ENCODE assay signal across 8 mouse cellular contexts in genomic region chr2:27027618-27028436, GRCm38 (mm10). TPM values are rescaled to one million over a fixed set of nuclear protein-coding genes. Genes with fewer than 3 reads are reported as not detected.
DNase-seq lines count a peak whose midpoint lies in the region; ATAC-seq and TF ChIP-seq lines count a peak whose summit lies in the region.

TSS of gene Slc2a6 (minus strand) at chr2:27027998.

- TF ChIP-seq CTCF in G1E (IDR thresholded peaks at IDR 0.05; ENCODE audit: low read depth, low read length): no peak
- TF ChIP-seq CTCF in cerebellum, adult 2 months (IDR thresholded peaks at IDR 0.05; ENCODE audit: borderline replicate concordance, insufficient read depth, low read depth, low read length): no peak
- no peak for TF ChIP-seq CTCF in olfactory bulb, adult 2 months (IDR thresholded peaks at IDR 0.05; ENCODE audit: insufficient read depth, low read depth, low read length)

- H3K9me3 ChIP-seq in G1E (replicated peaks): no peaks in the 10 kb centered on the region
- H3K9me3 ChIP-seq in lung, embryonic 15.5 days: no peaks in the 10 kb centered on the region

- DNase-seq in G1E (ENCODE audit: low spot score): peak; percentile 49
- DNase-seq in cerebellum, adult 2 months: peak; percentile 94 to 95
- DNase-seq in forelimb bud, embryonic 11.5 days (ENCODE audit: low read depth, low spot score): peak; percentile 81
- DNase-seq in layer of hippocampus, adult 8-10 months (ENCODE audit: low spot score in 2 of 2): peak; percentile 90 to 91
- peak; percentile 72 to 77 for DNase-seq in thymus, adult 18-20 months

- H3K4me1 ChIP-seq in G1E (ENCODE audit: insufficient read depth, low read depth, low read length): peaks cover 12% of the 10 kb centered on the region
- peaks cover 23% of the 10 kb centered on the region for H3K4me1 ChIP-seq in cerebellum, adult 2 months (ENCODE audit: control insufficient read depth, insufficient read depth, low read length)
- peaks cover 5% of the 10 kb centered on the region; the same call in 1 of the 2 replicates for H3K4me1 ChIP-seq in lung, embryonic 15.5 days
- peaks cover 21% of the 10 kb centered on the region for H3K4me1 ChIP-seq in olfactory bulb, adult 2 months (ENCODE audit: control insufficient read depth, insufficient read depth, low read length)

- H3K27ac ChIP-seq in cerebellum, adult 2 months (ENCODE audit: insufficient read depth, low read length): peak within 1 kb of the TSS; percentile 32
- H3K27ac ChIP-seq in lung, embryonic 15.5 days: no peak within 1 kb of the TSS
- peak within 1 kb of the TSS; percentile 28; the same call in 1 of the 2 replicates for H3K27ac ChIP-seq in olfactory bulb, adult 2 months (ENCODE audit: insufficient read depth, low read depth, low read length)

- H3K36me3 ChIP-seq in G1E (replicated peaks): no peaks in the 10 kb centered on the region
- H3K36me3 ChIP-seq in lung, embryonic 15.5 days: no peaks in the 10 kb centered on the region

- under 1% methylated on average over 38 of the region's 38 CpGs for WGBS in cerebellum, adult 2 months
- 2% methylated on average over 38 of the region's 38 CpGs for WGBS in lung, embryonic 15.5 days
- WGBS in olfactory bulb, adult 2 months: 2% methylated on average over 38 of the region's 38 CpGs

- H3K27me3 ChIP-seq in G1E (ENCODE audit: insufficient read depth, low read length): peaks cover 60% of the 10 kb centered on the region
- H3K27me3 ChIP-seq in cerebellum, adult 2 months (ENCODE audit: control insufficient read depth, insufficient read depth, low read length): no peaks in the 10 kb centered on the region
- peaks cover 14% of the 10 kb centered on the region; the same call in 1 of the 2 replicates for H3K27me3 ChIP-seq in lung, embryonic 15.5 days

- peak within 1 kb of the TSS; percentile 53 for H3K4me2 ChIP-seq in lung, embryonic 15.5 days

- peak; percentile 54; the same call in 1 of the 2 replicates for ATAC-seq in G1E (ENCODE audit: extremely low read depth, insufficient number of reproducible peaks, low FRiP score, poor library complexity, severe bottlenecking)
- ATAC-seq in hematopoietic stem cell, adult 5-6 weeks (replicated peaks in 1 of 2; ENCODE audit: insufficient read depth in 1 of 2, low FRiP score in 2 of 2, low TSS enrichment in 1 of 2, low read depth in 1 of 2, poor library complexity in 2 of 2, severe bottlenecking in 2 of 2): peak; percentile 90 to 92
- peak; percentile 95 for ATAC-seq in lung, embryonic 15.5 days (ENCODE audit: borderline replicate concordance, extremely low read depth, low FRiP score, low TSS enrichment)

- no peak within 1 kb of the TSS for H3K9ac ChIP-seq in lung, embryonic 15.5 days

- TF ChIP-seq POLR2A in cerebellum, adult 2 months (IDR thresholded peaks at IDR 0.05; ENCODE audit: borderline replicate concordance, insufficient read depth, low read length): peak; percentile 95
- TF ChIP-seq POLR2A in olfactory bulb, adult 2 months (IDR thresholded peaks at IDR 0.05; ENCODE audit: insufficient read depth, low read depth, low read length): peak; percentile 67

- H3K4me3 ChIP-seq in G1E (ENCODE audit: low read depth, low read length): peak within 1 kb of the TSS; percentile 22; the same call in 1 of the 2 replicates
- H3K4me3 ChIP-seq in cerebellum, adult 2 months (replicated peaks; ENCODE audit: insufficient read depth, low read depth, low read length): peak within 1 kb of the TSS; percentile 67
- peak within 1 kb of the TSS; percentile 24; the same call in 1 of the 2 replicates for H3K4me3 ChIP-seq in lung, embryonic 15.5 days
- H3K4me3 ChIP-seq in olfactory bulb, adult 2 months (ENCODE audit: insufficient read depth, low read depth, low read length): peak within 1 kb of the TSS; percentile 76

RNA-seq across cellular contexts. Expression of gene Slc2a6, which starts in this region (rescaled TPM):
- total RNA-seq in G1E (2014; fragmentation: Nextera tagmentation): not detected in 2 replicates
- total RNA-seq in G1E (2017): 0.16 and 0.17 TPM in 2 replicates
- not detected in 2 replicates for polyA plus RNA-seq in G1E (2012)
- 45.4 and 49.8 TPM in 2 replicates for polyA plus RNA-seq in cerebellum, adult 2 months (2012; rRNA removed)
- 1.2 and 5.8 TPM in 2 replicates for total RNA-seq in hematopoietic stem cell, adult 5-6 weeks (2017)
- total RNA-seq in layer of hippocampus, adult 8-10 months (2022): 10 to 100 TPM; 33.6 to 37.1 (median 34.4) TPM
- 0.48 and 0.77 TPM in 2 replicates for polyA plus RNA-seq in lung, embryonic 15.5 days (2015; fragmentation: Nextera tagmentation; extraction: Ambion mirVana)
- not detected in 2 replicates for polyA plus RNA-seq in olfactory bulb, adult 2 months (2012; ENCODE audit: insufficient read depth, insufficient read length, low replicate concordance, missing spikeins)

Comparison
In these comparisons a context has a peak if more than half of its experiments do, and no peak if none do; other contexts are left out.
1. RNA of gene Slc2a6 (polyA plus RNA-seq): 45.4 to 49.8 TPM in cerebellum, adult 2 months; 0.48 to 0.77 TPM in lung, embryonic 15.5 days, not detected in G1E and not detected in olfactory bulb, adult 2 months; every median in the first group is over 10 times any median in the second.
2. Peak in DNase-seq, ATAC-seq and H3K4me3 ChIP-seq in G1E; RNA of the gene not detected or under 1 TPM.
3. Peak in ATAC-seq, H3K4me3 ChIP-seq and H3K4me2 ChIP-seq in lung, embryonic 15.5 days; RNA of the gene not detected or under 1 TPM.
4. H3K4me3 ChIP-seq: peak in every context shown above with its lines; median percentile 76 in olfactory bulb, adult 2 months; 67 in cerebellum, adult 2 months; 24 in lung, embryonic 15.5 days; 22 in G1E.
5. Peak in every context shown above with its lines, with median percentiles within 50 percentile points of each other: ATAC-seq and DNase-seq.